ENCODE assay signal across 21 mouse cellular contexts in the genomic region with DNA sequence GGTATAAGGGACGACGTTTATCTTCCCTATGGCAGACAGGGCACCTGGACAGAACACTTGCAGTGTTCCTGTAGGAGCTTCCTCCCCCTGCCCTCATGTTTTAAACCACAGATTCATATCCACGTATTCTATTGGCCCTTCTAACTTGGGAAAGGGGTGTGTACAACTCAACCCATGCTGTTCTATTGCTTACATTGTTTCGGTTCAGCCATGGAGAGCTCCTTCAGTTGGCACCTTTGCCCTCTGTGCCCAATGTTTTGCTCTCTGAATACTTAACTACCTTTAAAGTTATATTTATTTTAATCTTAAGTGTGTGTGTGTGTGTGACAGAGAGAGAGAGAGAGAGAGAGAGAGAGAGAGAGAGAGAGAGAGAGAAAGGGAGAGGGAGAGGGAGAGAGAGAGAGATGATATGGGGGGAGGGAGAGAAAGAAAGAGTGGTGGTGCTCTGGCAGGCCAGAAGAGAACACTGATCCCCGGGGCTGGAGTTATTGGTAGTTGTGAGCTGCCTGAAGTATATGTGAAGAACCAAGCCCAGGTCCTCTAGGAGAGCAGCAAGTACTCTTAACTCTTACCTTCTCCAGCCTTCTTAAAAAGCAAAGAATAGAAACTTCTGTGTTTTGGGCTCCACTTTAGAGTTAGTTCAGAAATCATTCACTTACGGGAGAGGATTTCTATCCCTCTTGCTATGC. TPM values are rescaled to one million over a fixed set of nuclear protein-coding genes. Genes with fewer than 3 reads are reported as not detected.
DNase-seq lines count a peak whose midpoint lies in the region; ATAC-seq and TF ChIP-seq lines count a peak whose summit lies in the region.
"Had no signal": no experiment of that assay in that cellular context is flagged by ENCODE, and none has a peak within 500 bp of the region (broad histone marks: within the 10 kb centered on the region; RNA-seq: fewer than 3 reads in every experiment).

No protein-coding gene starts in this region.

- no peaks in the 10 kb centered on the region for H3K36me3 ChIP-seq in heart, embryonic 10.5 days
- no peaks in the 10 kb centered on the region for H3K36me3 ChIP-seq in heart, embryonic 15.5 days
- H3K36me3 ChIP-seq in lung, embryonic 14.5 days (ENCODE audit: insufficient read depth), result no peaks in the 10 kb centered on the region
- H3K36me3 ChIP-seq: embryonic facial prominence, embryonic 12.5 days; forebrain, embryonic 15.5 days; hindbrain, embryonic 13.5 days; intestine, embryonic 15.5 days had no signal

- H3K4me1 ChIP-seq in heart, embryonic 10.5 days, result peaks cover 42% of the 10 kb centered on the region
- peaks cover 39% of the 10 kb centered on the region for H3K4me1 ChIP-seq in heart, embryonic 15.5 days (replicated peaks)
- peaks cover 5% of the 10 kb centered on the region; the same call in 1 of the 2 replicates for H3K4me1 ChIP-seq in lung, embryonic 14.5 days (ENCODE audit: insufficient read depth)
- H3K4me1 ChIP-seq in lung, adult 2 months (ENCODE audit: control insufficient read depth, insufficient read depth, low read length), result peaks cover 5% of the 10 kb centered on the region; the same call in 1 of the 2 replicates

- no peaks in the 10 kb centered on the region for H3K9me3 ChIP-seq in heart, embryonic 10.5 days
- H3K9me3 ChIP-seq in heart, embryonic 15.5 days (replicated peaks), result no peaks in the 10 kb centered on the region
- H3K9me3 ChIP-seq in lung, embryonic 14.5 days (ENCODE audit: low read depth, low read length), result no peaks in the 10 kb centered on the region
- H3K9me3 ChIP-seq: embryonic facial prominence, embryonic 12.5 days; forebrain, embryonic 15.5 days; hindbrain, embryonic 13.5 days; intestine, embryonic 15.5 days had no signal

- intact Hi-C loops in heart, postnatal 25 days (cut with DNase I), result no loop called here
- intact Hi-C loops in left cerebral cortex, adult 2 months (cut with DNase I), result no loop called here

- ATAC-seq in heart, embryonic 15.5 days (replicated peaks; ENCODE audit: insufficient number of reproducible peaks, insufficient read depth, low FRiP score, low read depth), result no peak
- ATAC-seq in lung, embryonic 14.5 days (ENCODE audit: insufficient read depth), result no peak
- ATAC-seq: activated CD4-positive, CD25-positive, alpha-beta regulatory T cell, adult 4 months; forebrain, embryonic 15.5 days; intestine, embryonic 15.5 days; Patski had no signal

- H3K27me3 ChIP-seq in heart, embryonic 10.5 days (ENCODE audit: insufficient read depth, poor library complexity, severe bottlenecking), result no peaks in the 10 kb centered on the region
- H3K27me3 ChIP-seq in heart, embryonic 15.5 days, result no peaks in the 10 kb centered on the region
- H3K27me3 ChIP-seq in lung, embryonic 14.5 days (ENCODE audit: insufficient read depth, low read length), result no peaks in the 10 kb centered on the region
- H3K27me3 ChIP-seq: CH12.LX; embryonic facial prominence, embryonic 12.5 days; forebrain, embryonic 15.5 days; intestine, embryonic 15.5 days; Patski had no signal

- DNase-seq in heart, embryonic 10.5 days (ENCODE audit: low spot score), result peak; percentile 3
- no peak for DNase-seq in heart, adult 8-10 months (ENCODE audit: low spot score)
- DNase-seq in heart, postnatal 25 days (ENCODE audit: low spot score), result no peak
- no peak for DNase-seq in lung, embryonic 14.5 days
- DNase-seq in lung, adult 2 months, result no peak
- peak; percentile 63 for DNase-seq in lung, postnatal 25 days (ENCODE audit: low spot score)
- no peak for DNase-seq in left cerebral cortex, adult 2 months (ENCODE audit: extremely low spot score in 1 of 2, low spot score in 2 of 2)
- DNase-seq: adrenal gland, postnatal 14 days; cerebellum, adult 11-12 months; cerebellum, adult 9-10 months; cerebellum, postnatal 25 days; gastrocnemius, postnatal 36 days; kidney, adult 18-20 months had no signal

- no peak overlapping the region for H3K4me2 ChIP-seq in heart, embryonic 15.5 days
- no peak overlapping the region for H3K4me2 ChIP-seq in lung, embryonic 14.5 days
- H3K4me2 ChIP-seq: embryonic facial prominence, embryonic 12.5 days; forebrain, embryonic 15.5 days; hindbrain, embryonic 13.5 days; intestine, embryonic 15.5 days had no signal

- no peak for TF ChIP-seq CTCF in lung, embryonic 14.5 days (IDR thresholded peaks at IDR 0.05; ENCODE audit: low read depth)
- no peak for TF ChIP-seq CTCF in lung, adult 2 months (IDR thresholded peaks at IDR 0.05; ENCODE audit: insufficient read depth, low read length)
- no peak for TF ChIP-seq CTCF in left cerebral cortex, adult 2 months (IDR thresholded peaks at IDR 0.05)

- WGBS in heart, embryonic 10.5 days, result 87% methylated on average over 6 of the region's 6 CpGs
- 70% methylated on average over 6 of the region's 6 CpGs for WGBS in heart, embryonic 15.5 days
- 64% methylated on average over 6 of the region's 6 CpGs for WGBS in lung, embryonic 14.5 days
- WGBS in lung, adult 2 months, result 66% methylated on average over 6 of the region's 6 CpGs

- H3K9ac ChIP-seq in heart, embryonic 15.5 days, result no peak overlapping the region
- H3K9ac ChIP-seq in lung, embryonic 14.5 days, result no peak overlapping the region
- H3K9ac ChIP-seq: embryonic facial prominence, embryonic 12.5 days; forebrain, embryonic 15.5 days; hindbrain, embryonic 13.5 days; intestine, embryonic 15.5 days had no signal

- no peak overlapping the region for H3K4me3 ChIP-seq in heart, embryonic 10.5 days
- no peak overlapping the region for H3K4me3 ChIP-seq in heart, embryonic 15.5 days
- no peak overlapping the region for H3K4me3 ChIP-seq in lung, embryonic 14.5 days (ENCODE audit: low read depth, low read length)
- H3K4me3 ChIP-seq in lung, adult 2 months (replicated peaks; ENCODE audit: extremely low read depth, low read depth, low read length), result no peak overlapping the region
- no peak overlapping the region for H3K4me3 ChIP-seq in left cerebral cortex, adult 2 months
- H3K4me3 ChIP-seq: embryonic facial prominence, embryonic 12.5 days; forebrain, embryonic 15.5 days; hindbrain, embryonic 13.5 days; intestine, embryonic 15.5 days had no signal

- TF ChIP-seq POLR2A in lung, adult 2 months (IDR thresholded peaks at IDR 0.05; ENCODE audit: borderline replicate concordance, extremely low read depth, low read depth, low read length), result no peak

- H3K27ac ChIP-seq in heart, embryonic 10.5 days, result 0 out of 2 replicates have a peak overlapping the region, but pooled peaks have one; percentile 29
- H3K27ac ChIP-seq in heart, embryonic 15.5 days, result peak overlapping the region; percentile 79
- H3K27ac ChIP-seq in lung, embryonic 14.5 days (ENCODE audit: low read depth), result peak overlapping the region; percentile 66
- no peak overlapping the region for H3K27ac ChIP-seq in left cerebral cortex, adult 2 months
- H3K27ac ChIP-seq: embryonic facial prominence, embryonic 12.5 days; forebrain, embryonic 15.5 days; hindbrain, embryonic 13.5 days; intestine, embryonic 15.5 days had no signal

RNA-seq across cellular contexts. Expression of a gene that starts 41.0 kb away (rescaled TPM):
- 71.9 and 73.4 TPM in 2 replicates for polyA plus RNA-seq in heart, embryonic 10.5 days (2016; fragmentation: Nextera tagmentation; extraction: Ambion mirVana)
- 10 to 100 TPM; 26.4 to 31.2 (median 29.3) TPM for total RNA-seq in heart, adult 8-10 months (2022)
- 60.4 and 64.6 TPM in 2 replicates for polyA plus RNA-seq in heart, embryonic 15.5 days (2015; fragmentation: Nextera tagmentation; extraction: Ambion mirVana)
- 10 to 100 TPM; 27.7 to 28.9 TPM for total RNA-seq in heart, postnatal 25 days (2021)
- polyA plus RNA-seq in lung, embryonic 14.5 days (2014; fragmentation: Nextera tagmentation; extraction: Ambion mirVana), result 51.2 and 52.9 TPM in 2 replicates
- polyA plus RNA-seq in lung, adult 2 months (2012; rRNA removed), result 4.9 and 7.0 TPM in 2 replicates
- 1 to 10 TPM; 5.9 to 8.1 TPM for total RNA-seq in left cerebral cortex, adult 2 months (2021)

Comparison
In these comparisons a context has a peak if more than half of its experiments do, and no peak if none do; other contexts are left out.
1. DNase-seq: peak in heart, embryonic 10.5 days (single experiment) and lung, postnatal 25 days (single experiment); none in heart, adult 8-10 months (single experiment), heart, postnatal 25 days (single experiment), lung, embryonic 14.5 days (single experiment), lung, adult 2 months (single experiment) and left cerebral cortex, adult 2 months (0 of 2).